Mouse (Mus musculus) C2C12 (cell line): Measurements from ENCODE around the gene Slc4a11.

ENCODE experiments used
- CEBPB ChIP-seq: IDR thresholded peaks from one replicate; pipeline ENCODE4 v1.6.1; 2011; ENCODE audit warnings: low read depth, mild to moderate bottlenecking, control low read depth, moderate library complexity
- CTCF ChIP-seq: IDR thresholded peaks from one replicate; pipeline ENCODE4 v1.5.1; 2011; ENCODE audit not compliant: control insufficient read depth, insufficient read depth, insufficient read length
- MAX ChIP-seq: IDR thresholded peaks from one replicate; pipeline ENCODE4 v1.6.1; 2011; ENCODE audit warnings: mild to moderate bottlenecking, control low read depth
- MYOD1 ChIP-seq: IDR thresholded peaks from one replicate; pipeline ENCODE4 v1.6.1; 2011; ENCODE audit warnings: low read depth; ENCODE audit not compliant: control insufficient read depth, insufficient read length
- MYOG ChIP-seq: IDR thresholded peaks from one replicate; pipeline ENCODE4 v1.6.1; 2011; ENCODE audit not compliant: control insufficient read depth, insufficient read length; ENCODE audit errors: extremely low read depth
- USF1 ChIP-seq: IDR thresholded peaks from one replicate; pipeline ENCODE4 v1.6.1; 2011; ENCODE audit warnings: low read depth, mild to moderate bottlenecking, control low read depth, moderate library complexity

DNA sequence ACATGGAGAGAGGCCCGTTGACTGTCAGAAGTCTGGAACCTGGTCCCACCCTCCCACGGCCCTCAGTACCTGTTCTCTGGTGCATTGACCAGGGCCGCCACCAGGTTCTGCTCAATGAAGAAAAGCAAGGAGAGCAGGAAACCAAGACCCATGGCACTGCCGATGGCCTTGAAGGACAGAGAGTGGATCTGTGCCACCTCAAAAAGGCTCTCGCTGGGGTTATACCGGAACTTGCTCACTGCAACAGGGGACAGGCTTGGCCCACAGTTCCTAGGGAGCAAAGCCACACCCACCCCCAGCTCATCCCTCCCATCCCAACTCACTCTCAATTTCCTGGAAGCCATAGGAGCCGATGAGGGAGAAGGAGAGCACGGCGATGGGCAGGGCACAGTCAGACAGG lies 11.9 kb downstream of the Slc4a11 start:
- TF ChIP-seq CTCF (no peak), MAX (no peak), MYOD1 (no peak), USF1 (no peak), CEBPB (no peak), MYOG (no peak)
